Mouse (Mus musculus): ENCODE data around the gene Hoxa4.

- TF ChIP-seq EP300 (IDR thresholded peaks at IDR 0.05; ENCODE audit: low read depth) (no peak), CTCF (IDR thresholded peaks at IDR 0.05; ENCODE audit: low read depth) (no peak)
Observed at GRCm38 (mm10) chr6:52190906-52191810, at the start of gene Hoxa4.
